Mouse (Mus musculus) subcutaneous adipose tissue, adult 2 months (tissue): ENCODE measurements around the gene Ccer2. TPM values are rescaled to one million over a fixed set of nuclear protein-coding genes. Genes with fewer than 3 reads are reported as not detected.

Source experiments
- polyA plus RNA-seq: library from polyadenylated mRNA; depleted of rRNA; stranded (reverse); fragments of >200 nt; gene quantifications from 2 replicates; pipeline ENCODE4 v1.2.3, GENCODE M21; 2012; ENCODE audit warnings: low replicate concordance; rRNA removed

The Ccer2 gene
- not detected in 2 replicates for polyA plus RNA-seq

GRCm38 (mm10) chr7:28756079-28756478, at the start of gene Ccer2:
Gene Ccer2, plus strand, starts transcription at chr7:28756174.

DNA sequence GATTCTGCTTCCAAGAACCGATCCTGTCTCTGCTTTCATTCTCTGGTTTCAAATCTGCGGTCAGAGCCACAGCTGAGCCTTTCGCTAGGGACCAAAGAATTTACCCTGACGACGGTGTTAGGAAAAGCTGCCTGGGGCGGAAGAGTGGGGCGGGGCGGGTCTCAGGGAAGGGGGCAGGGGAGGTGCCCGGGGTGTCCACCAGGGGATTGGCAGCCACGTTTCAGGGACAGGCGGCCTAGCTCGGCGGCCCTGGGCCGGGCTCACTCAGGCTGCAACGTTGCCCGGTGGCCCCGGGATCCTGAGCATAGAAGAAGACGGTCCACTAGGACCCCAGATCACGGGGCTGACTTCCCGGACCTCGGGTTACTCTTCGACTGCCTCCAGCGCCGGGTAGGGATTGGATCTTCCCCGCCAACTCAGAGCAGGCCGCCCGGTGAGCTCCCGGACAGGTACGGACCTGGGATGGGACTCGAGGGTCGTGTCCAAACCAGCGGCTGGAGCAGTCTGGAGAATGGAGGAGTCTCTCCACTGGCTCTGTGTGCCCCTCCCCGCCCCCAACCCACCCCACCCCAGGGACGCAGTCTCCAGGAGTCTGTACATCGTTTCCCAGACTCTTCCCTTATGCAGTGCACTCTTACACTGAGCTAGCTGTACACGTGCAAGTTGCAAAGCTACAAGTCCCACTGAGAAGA, 39.2 kb upstream of the Ccer2 start, which contains the start of gene Fbxo17:
Gene Fbxo17 (plus strand): TSS at position 215 of the 692 bp plus-strand sequence.

DNA sequence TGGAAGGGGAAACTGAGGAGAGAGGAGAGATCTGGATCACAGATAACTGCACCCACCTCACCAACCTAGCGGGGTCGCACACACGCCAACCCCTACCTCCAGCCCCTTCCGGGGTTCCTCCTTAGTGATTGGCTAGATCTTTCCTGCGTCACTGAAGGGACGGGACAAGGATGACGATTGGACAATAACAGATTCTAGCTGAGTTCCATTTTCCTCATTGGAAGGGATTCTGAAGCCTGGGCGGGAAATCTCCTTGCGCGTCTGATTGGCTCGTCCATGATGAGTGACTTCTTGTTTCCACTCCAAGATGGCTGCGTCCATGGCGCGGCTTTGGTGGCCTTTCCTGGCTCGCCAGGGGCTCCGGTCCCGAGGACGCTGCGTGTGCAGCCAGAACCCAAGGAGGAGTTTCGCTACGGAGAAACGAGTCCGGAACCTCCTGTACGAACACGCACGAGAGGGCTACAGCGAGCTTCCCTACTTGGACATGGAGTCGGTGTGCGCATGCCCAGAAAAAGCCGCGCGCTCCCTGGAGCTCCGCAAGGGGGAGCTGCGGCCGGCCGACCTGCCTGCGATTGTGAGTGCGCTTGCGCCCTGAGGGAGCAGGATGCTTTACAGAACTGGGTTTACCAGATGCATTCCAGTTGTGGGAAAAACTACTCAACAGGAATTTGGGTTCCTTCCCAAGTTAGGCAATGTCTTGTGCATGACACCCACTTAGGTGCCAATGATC, 14.1 kb upstream of the Ccer2 start, which contains the start of the genes Mrps12 and Sars2:
Gene Mrps12 (minus strand): TSS at position 112 of the 730 bp plus-strand sequence.
Gene Sars2 (plus strand): TSS at position 284 of the 730 bp plus-strand sequence.

DNA sequence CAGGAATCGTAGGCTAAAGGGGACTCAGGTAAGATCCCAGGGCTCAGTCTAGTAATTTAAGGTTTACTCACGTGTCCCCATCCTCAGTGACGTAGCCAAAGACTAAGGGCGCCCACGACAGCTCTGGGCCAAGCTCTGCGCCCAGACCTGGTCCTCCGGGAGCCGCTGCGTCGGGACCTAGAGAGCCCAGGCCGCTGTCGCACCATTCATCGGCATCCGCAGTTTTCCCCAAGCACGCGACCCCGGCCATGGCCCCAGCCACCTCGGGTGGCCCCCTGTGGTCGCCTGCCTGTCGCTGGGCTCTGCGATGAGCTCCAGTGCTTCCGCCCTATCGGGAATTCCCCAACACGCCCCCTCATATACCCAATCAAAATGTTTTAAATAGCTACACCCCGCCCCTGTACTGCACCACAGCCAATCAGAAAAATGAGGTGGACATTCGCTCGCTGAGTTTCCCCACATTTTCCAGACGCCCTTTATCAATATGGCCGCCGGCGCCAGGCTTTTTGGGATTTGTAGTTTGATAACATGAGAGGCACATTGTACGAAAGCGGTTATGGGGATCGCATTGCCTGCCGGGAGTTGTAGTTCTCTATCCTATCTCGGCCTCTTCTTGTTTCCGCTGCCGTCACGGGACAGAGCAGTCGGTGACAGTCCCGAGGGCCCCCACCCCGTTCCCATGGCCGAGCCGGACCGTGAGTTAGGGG, 10.4 kb downstream of the Ccer2 start, which contains the start of gene Sirt2:
Gene Sirt2 (plus strand): TSS at position 563 of the 707 bp plus-strand sequence.

DNA sequence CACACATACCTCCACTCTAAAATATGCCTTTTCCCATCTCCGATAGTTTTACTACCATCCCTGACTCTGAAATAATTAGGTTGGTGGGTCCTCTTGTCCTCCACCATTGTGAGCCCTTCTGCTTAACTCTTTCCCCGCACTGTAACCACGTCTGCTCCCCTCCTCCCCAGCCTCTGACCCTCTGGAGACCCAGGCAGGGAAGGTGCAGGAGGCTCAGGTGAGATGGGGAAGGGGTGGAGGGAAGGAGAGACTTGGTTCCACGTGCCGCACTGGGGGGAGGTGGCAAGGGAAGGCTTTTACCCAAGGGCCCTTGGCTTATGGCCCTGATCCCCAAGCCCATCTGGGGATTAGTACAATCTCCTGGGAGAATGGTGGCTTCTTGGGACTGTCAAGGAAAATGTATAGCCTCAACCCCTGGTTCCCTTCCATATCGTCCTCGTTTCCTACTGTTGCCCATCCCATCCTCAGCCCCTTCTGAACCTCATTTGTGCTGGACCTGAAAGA, 11.5 kb downstream of the Ccer2 start, which contains the start of gene Nfkbib:
Gene Nfkbib (minus strand): TSS at position 51 of the 504 bp plus-strand sequence.

DNA sequence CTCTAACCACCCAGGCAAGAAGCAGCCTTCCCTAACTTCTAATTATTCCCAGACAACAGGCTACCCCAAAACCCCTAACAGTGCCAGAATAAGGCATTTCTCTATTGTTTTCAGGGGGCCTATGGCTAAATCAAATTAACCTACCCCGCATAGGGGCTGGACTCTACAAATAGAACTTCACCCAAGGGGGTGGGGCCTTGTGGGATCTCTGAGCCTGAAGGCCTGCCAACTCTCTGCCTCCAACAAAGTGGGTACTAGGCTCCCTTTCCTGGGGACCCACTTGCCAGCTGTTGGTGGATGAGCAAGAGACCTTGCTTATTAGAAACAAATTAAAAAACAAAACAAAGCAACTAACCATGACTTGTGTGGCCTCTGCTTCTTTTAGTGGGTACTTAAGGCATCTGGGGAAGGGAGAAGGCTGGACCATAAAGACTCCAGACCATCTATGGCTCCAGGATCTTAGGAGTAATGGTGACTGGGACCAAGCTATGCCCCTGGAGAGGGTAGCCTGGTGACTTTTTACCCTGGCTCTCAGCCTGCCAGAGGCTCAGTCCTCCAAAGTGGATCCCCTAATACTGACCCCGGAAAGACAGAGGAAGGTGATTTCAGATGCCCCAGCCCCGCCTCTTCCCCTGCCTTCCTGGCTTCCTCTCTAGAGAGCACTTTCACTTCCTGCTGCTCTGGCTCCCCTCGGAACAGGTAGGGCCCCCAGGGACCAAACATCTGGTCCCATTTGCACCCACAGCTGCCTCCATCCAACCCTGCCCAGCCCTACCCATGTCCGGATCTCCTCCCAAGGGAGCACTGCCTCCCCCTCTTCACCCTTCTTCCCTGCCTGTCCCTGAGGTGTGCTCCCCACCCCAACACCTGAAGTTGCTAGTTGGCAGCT, 32.6 kb downstream of the Ccer2 start, which contains the start of gene Rinl:
Gene Rinl (plus strand): TSS at position 663 of the 889 bp plus-strand sequence.

GRCm38 (mm10) chr7:28808221-28808941, 52.4 kb downstream of the Ccer2 start, which contains the start of gene Hnrnpl:
Gene Hnrnpl, plus strand, starts transcription at chr7:28808541.

Other genes starting within 250 kb of the Ccer2 start
- not detected in 2 replicates for gene Ifnl2, start 245.7 kb upstream of the Ccer2 start, polyA plus RNA-seq
- gene Ifnl3, start 233.3 kb upstream of the Ccer2 start, polyA plus RNA-seq = not detected in 2 replicates
- gene Sycn, start 215.3 kb upstream of the Ccer2 start, polyA plus RNA-seq = 0.76 and 0.83 TPM in 2 replicates
- 0.11 TPM in 1 of 2 replicates, not detected in the other for gene Nccrp1, start 208.9 kb upstream of the Ccer2 start, polyA plus RNA-seq
- 79.8 and 99.2 TPM in 2 replicates for gene Samd4b, start 158.0 kb upstream of the Ccer2 start, polyA plus RNA-seq
- gene Pak4, start 158.0 kb upstream of the Ccer2 start, polyA plus RNA-seq = 13.7 and 30.0 TPM in 2 replicates
- gene Acp7, start 124.8 kb upstream of the Ccer2 start, polyA plus RNA-seq = not detected in 2 replicates
- 7.1 and 21.8 TPM in 2 replicates for gene Fbxo27, start 63.3 kb upstream of the Ccer2 start, polyA plus RNA-seq
- gene Fbxo17, start 39.4 kb upstream of the Ccer2 start, polyA plus RNA-seq = 1.8 and 6.7 TPM in 2 replicates
- gene Mrps12, start 14.4 kb upstream of the Ccer2 start, polyA plus RNA-seq = 65.5 and 68.1 TPM in 2 replicates
- gene Sars2, start 14.2 kb upstream of the Ccer2 start, polyA plus RNA-seq = 17.2 and 24.2 TPM in 2 replicates
- gene Sirt2, start 10.6 kb downstream of the Ccer2 start, polyA plus RNA-seq = 116 and 128 TPM in 2 replicates
- 31.7 and 33.5 TPM in 2 replicates for gene Nfkbib, start 11.3 kb downstream of the Ccer2 start, polyA plus RNA-seq
- 5.6 and 8.0 TPM in 2 replicates for gene Rinl, start 32.8 kb downstream of the Ccer2 start, polyA plus RNA-seq
- 301 and 463 TPM in 2 replicates for gene Hnrnpl, start 52.4 kb downstream of the Ccer2 start, polyA plus RNA-seq
- gene Ech1, start 69.0 kb downstream of the Ccer2 start, polyA plus RNA-seq = 516 and 1,100 TPM in 2 replicates
- gene Lgals4, start 77.7 kb downstream of the Ccer2 start, polyA plus RNA-seq = 29.7 and 44.7 TPM in 2 replicates
- 7.4 and 19.9 TPM in 2 replicates for gene Lgals7, start 107.7 kb downstream of the Ccer2 start, polyA plus RNA-seq
- gene Capn12, start 125.2 kb downstream of the Ccer2 start, polyA plus RNA-seq = 0.85 and 2.6 TPM in 2 replicates
- 420 and 464 TPM in 2 replicates for gene Actn4, start 206.2 kb downstream of the Ccer2 start, polyA plus RNA-seq
- gene Eif3k, start 225.7 kb downstream of the Ccer2 start, polyA plus RNA-seq = 291 and 376 TPM in 2 replicates
- 8.4 and 8.8 TPM in 2 replicates for gene Map4k1, start 225.9 kb downstream of the Ccer2 start, polyA plus RNA-seq